Mouse (Mus musculus): ENCODE data around the gene Lgsn.

The Lgsn gene

GRCm38 (mm10) chr1:31214831-31215230 is 38.6 kb downstream of the Lgsn start:
- DNase-seq (ENCODE audit: low read depth, low spot score): no peak

GRCm38 (mm10) chr1:31220599-31221250 is 44.5 kb downstream of the Lgsn start:
- peak; percentile 51 for DNase-seq (ENCODE audit: low read depth, low spot score)

DNA sequence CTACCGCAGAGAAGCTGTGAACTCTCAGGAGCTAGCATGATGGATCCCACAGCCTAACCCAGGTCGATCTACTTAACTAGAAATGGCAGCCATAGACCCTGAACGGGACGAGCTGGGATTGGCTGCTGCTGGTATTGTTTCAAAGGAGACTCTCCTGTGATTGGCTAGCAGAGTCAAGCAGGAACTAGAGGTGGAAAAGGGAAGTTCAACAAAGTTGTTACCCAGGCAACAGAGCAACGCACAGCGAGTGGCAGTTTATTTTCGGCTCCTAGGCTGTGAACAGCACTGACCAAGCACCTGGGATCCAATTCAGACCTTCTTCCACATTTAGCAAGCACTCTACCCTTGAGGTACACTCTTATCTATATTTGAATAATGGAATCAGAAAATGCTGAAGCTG is 46.4 kb downstream of the Lgsn start, which contains the start of the genes 4931428L18Rik and Pih1d3:
Gene 4931428L18Rik (minus strand): TSS at position 121 of the 400 bp plus-strand sequence.
Gene Pih1d3 (plus strand): TSS at position 275 of the 400 bp plus-strand sequence.
- DNase-seq (ENCODE audit: low read depth, low spot score): no peak

DNA sequence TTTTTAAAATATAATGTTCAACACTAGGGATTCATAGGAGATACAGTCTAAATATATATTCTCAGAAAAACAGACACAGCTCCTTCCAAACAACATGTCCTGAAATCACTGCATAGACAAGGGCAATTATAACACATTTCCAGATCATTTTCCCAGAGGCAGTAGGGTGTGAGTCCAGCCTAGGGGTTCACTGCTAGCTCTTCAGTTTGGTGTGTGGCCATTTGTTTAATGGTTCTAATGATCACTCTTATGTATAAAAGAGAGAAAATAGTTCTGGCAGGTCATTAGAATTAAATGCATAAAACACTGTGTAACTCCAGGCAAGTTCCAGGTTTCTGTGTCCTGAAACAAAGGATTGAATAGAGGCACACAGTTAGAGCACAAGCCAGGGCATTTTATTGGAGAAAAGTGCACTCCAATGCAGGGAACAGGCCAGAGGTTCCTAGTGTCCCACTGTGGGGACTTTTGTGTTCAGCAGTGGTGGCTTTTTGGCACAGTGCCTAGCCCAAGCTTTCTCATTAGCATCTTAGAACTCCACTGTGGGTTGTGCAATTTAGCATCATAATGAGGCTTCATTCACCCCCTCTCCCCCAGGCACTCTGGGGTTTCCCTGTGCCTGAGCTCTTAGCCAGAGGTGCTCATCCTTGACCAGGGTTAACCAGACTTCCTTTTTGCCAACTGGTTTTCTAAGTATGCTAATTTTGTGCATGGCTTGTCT is 57.3 kb downstream of the Lgsn start:
- peak; percentile 28 for DNase-seq (ENCODE audit: low read depth, low spot score)

Measured in brain, adult 2 months (tissue).